Mouse (Mus musculus) megakaryocyte, embryonic 14.5 days (primary cell): ENCODE measurements around the gene Baiap2. TPM values are rescaled to one million over a fixed set of nuclear protein-coding genes. Genes with fewer than 3 reads are reported as not detected.

ENCODE experiments used
- H3K27me3 ChIP-seq: replicated peaks from 2 replicates; pipeline ENCODE3; 2012; ENCODE audit warnings: inconsistent platforms
- H3K36me3 ChIP-seq: replicated peaks from 2 replicates; pipeline ENCODE3; 2012; ENCODE audit warnings: low read length, inconsistent platforms, mixed read lengths
- H3K4me1 ChIP-seq: 2 replicates; pipeline ENCODE4 v1.6.1; 2012; ENCODE audit warnings: inconsistent platforms
- H3K4me3 ChIP-seq: replicated peaks from 2 replicates; pipeline ENCODE3; 2012; ENCODE audit warnings: moderate library complexity, mild to moderate bottlenecking, inconsistent platforms
- H3K9me3 ChIP-seq: 2 replicates; pipeline ENCODE4 v1.6.1; 2012; ENCODE audit warnings: inconsistent platforms
- FLI1 ChIP-seq: IDR thresholded peaks from 2 replicates; pipeline ENCODE4 v1.6.1; 2012; ENCODE audit warnings: low read length, inconsistent platforms, mixed read lengths
- GATA1 ChIP-seq: IDR thresholded peaks from 3 replicates; pipeline ENCODE4 v1.6.1; 2012; ENCODE audit warnings: mixed read lengths, low read length, inconsistent platforms, borderline replicate concordance
- polyA plus RNA-seq: library from polyadenylated mRNA; stranded (reverse); fragments of >175 nt; gene quantifications from 2 replicates; pipeline ENCODE4 v1.2.3, GENCODE M21; 2012; ENCODE audit warnings: low replicate concordance; ENCODE audit not compliant: insufficient read depth

Baiap2 gene
- polyA plus RNA-seq, 1 experiment: 62.9 TPM

- no peak for TF ChIP-seq GATA1
- no peak for TF ChIP-seq FLI1
- peaks cover 86% of the 10 kb centered on the region for H3K36me3 ChIP-seq
- peaks cover 60% of the 10 kb centered on the region for H3K27me3 ChIP-seq
- H3K9me3 ChIP-seq: no peaks in the 10 kb centered on the region
- H3K4me1 ChIP-seq: peaks cover 34% of the 10 kb centered on the region
- H3K4me3 ChIP-seq: no peak overlapping the region
Observed at GRCm38 (mm10) chr11:119966294-119966693, 23.7 kb downstream of the Baiap2 start.

GRCm38 (mm10) chr11:119967401-119967800 lies 24.8 kb downstream of the Baiap2 start:
- Histone ChIP-seq H3K4me1 (peaks cover 33% of the 10 kb centered on the region), H3K4me3 (no peak overlapping the region), H3K9me3 (no peaks in the 10 kb centered on the region), H3K27me3 (peaks cover 63% of the 10 kb centered on the region), H3K36me3 (peaks cover 83% of the 10 kb centered on the region)
- TF ChIP-seq GATA1: no peak
- no peak for TF ChIP-seq FLI1

GRCm38 (mm10) chr11:119967892-119968291 lies 25.3 kb downstream of the Baiap2 start:
- no peaks in the 10 kb centered on the region for H3K9me3 ChIP-seq
- peaks cover 35% of the 10 kb centered on the region for H3K4me1 ChIP-seq
- no peak overlapping the region for H3K4me3 ChIP-seq
- H3K27me3 ChIP-seq: peaks cover 65% of the 10 kb centered on the region
- TF ChIP-seq GATA1: no peak
- no peak for TF ChIP-seq FLI1
- peaks cover 86% of the 10 kb centered on the region for H3K36me3 ChIP-seq

- H3K4me1 ChIP-seq: peaks cover 24% of the 10 kb centered on the region; the same call in 1 of the 2 replicates
- no peak overlapping the region for H3K4me3 ChIP-seq
- H3K27me3 ChIP-seq: peaks cover 58% of the 10 kb centered on the region
- no peak for TF ChIP-seq GATA1
- TF ChIP-seq FLI1: no peak
- peaks cover 79% of the 10 kb centered on the region for H3K36me3 ChIP-seq
- H3K9me3 ChIP-seq: peaks cover 7% of the 10 kb centered on the region
Observed at GRCm38 (mm10) chr11:119970021-119970851, 27.7 kb downstream of the Baiap2 start.

GRCm38 (mm10) chr11:119973789-119974188 lies 31.2 kb downstream of the Baiap2 start:
- H3K36me3 ChIP-seq: peaks cover 60% of the 10 kb centered on the region
- peaks cover 11% of the 10 kb centered on the region for H3K9me3 ChIP-seq
- peaks cover 41% of the 10 kb centered on the region for H3K27me3 ChIP-seq
- TF ChIP-seq GATA1: no peak
- peaks cover 41% of the 10 kb centered on the region for H3K4me1 ChIP-seq
- H3K4me3 ChIP-seq: no peak overlapping the region

- Histone ChIP-seq H3K9me3 (peaks cover 11% of the 10 kb centered on the region), H3K4me3 (no peak overlapping the region), H3K27me3 (peaks cover 29% of the 10 kb centered on the region), H3K4me1 (peaks cover 42% of the 10 kb centered on the region), H3K36me3 (peaks cover 50% of the 10 kb centered on the region)
- TF ChIP-seq FLI1: no peak
- TF ChIP-seq GATA1: no peak
Observed at GRCm38 (mm10) chr11:119975739-119976501, 33.4 kb downstream of the Baiap2 start.

GRCm38 (mm10) chr11:119978701-119979100 lies 36.1 kb downstream of the Baiap2 start:
- H3K36me3 ChIP-seq: peaks cover 63% of the 10 kb centered on the region
- no peak overlapping the region for H3K4me3 ChIP-seq
- peaks cover 33% of the 10 kb centered on the region for H3K27me3 ChIP-seq
- H3K9me3 ChIP-seq: peaks cover 11% of the 10 kb centered on the region
- TF ChIP-seq FLI1 (no peak), GATA1 (no peak)
- H3K4me1 ChIP-seq: peaks cover 66% of the 10 kb centered on the region

GRCm38 (mm10) chr11:119979596-119980385 lies 37.2 kb downstream of the Baiap2 start:
- H3K4me3 ChIP-seq: no peak overlapping the region
- peaks cover 7% of the 10 kb centered on the region for H3K9me3 ChIP-seq
- TF ChIP-seq FLI1: no peak
- TF ChIP-seq GATA1: no peak
- H3K4me1 ChIP-seq: peaks cover 75% of the 10 kb centered on the region
- H3K36me3 ChIP-seq: peaks cover 64% of the 10 kb centered on the region
- H3K27me3 ChIP-seq: peaks cover 33% of the 10 kb centered on the region

- Histone ChIP-seq H3K4me3 (peak overlapping the region; percentile 57), H3K4me1 (peaks cover 87% of the 10 kb centered on the region), H3K27me3 (peaks cover 48% of the 10 kb centered on the region), H3K9me3 (no peaks in the 10 kb centered on the region), H3K36me3 (peaks cover 73% of the 10 kb centered on the region)
- TF ChIP-seq FLI1 (no peak), GATA1 (no peak)
Observed at GRCm38 (mm10) chr11:119981769-119982168, 39.2 kb downstream of the Baiap2 start.

GRCm38 (mm10) chr11:119982236-119982635 lies 39.7 kb downstream of the Baiap2 start:
- TF ChIP-seq GATA1 (no peak), FLI1 (no peak)

More at GRCm38 (mm10) chr11:119982236-119982635, 39.7 kb downstream of the Baiap2 start:
- H3K9me3 ChIP-seq: no peaks in the 10 kb centered on the region
- H3K4me3 ChIP-seq: peak overlapping the region; percentile 43
- H3K27me3 ChIP-seq: peaks cover 48% of the 10 kb centered on the region
- H3K36me3 ChIP-seq: peaks cover 72% of the 10 kb centered on the region
- H3K4me1 ChIP-seq: peaks cover 92% of the 10 kb centered on the region
